Mouse (Mus musculus) heart, adult 18-20 months (tissue): ENCODE measurements around the gene Lrrc25. TPM values are rescaled to one million over a fixed set of nuclear protein-coding genes. Genes with fewer than 3 reads are reported as not detected.

ENCODE experiments used
- DNase-seq, 2 experiments: peaks; one replicate each; pipeline ENCODE4 v3.0.0; 2021 to 2022; ENCODE audit warnings: mixed read lengths in 1 of 2
- total RNA-seq, 2 experiments: library from RNA; stranded (reverse); gene quantifications; 2 replicates each; pipeline ENCODE4 v1.2.3; 2021

The Lrrc25 gene
- total RNA-seq, 2 experiments from 2014 or later: 1.6 to 2.5 TPM

- DNase-seq: no peak
Measured at GRCm38 (mm10) chr8:70599507-70600290, 16.3 kb upstream of the Lrrc25 start.

GRCm38 (mm10) chr8:70600473-70601270 lies 15.3 kb upstream of the Lrrc25 start:
- peak; percentile 54 to 59 for DNase-seq

GRCm38 (mm10) chr8:70601271-70601649 lies 14.7 kb upstream of the Lrrc25 start:
- peak; percentile 75 to 80 for DNase-seq

- no peak for DNase-seq
Measured at GRCm38 (mm10) chr8:70602139-70602811, 13.7 kb upstream of the Lrrc25 start.

GRCm38 (mm10) chr8:70604558-70604957 lies 11.4 kb upstream of the Lrrc25 start:
- no peak for DNase-seq

- peak in 1 of 2 experiments; percentile 10 for DNase-seq
Measured at GRCm38 (mm10) chr8:70605871-70606779, 9.8 kb upstream of the Lrrc25 start.

- peak in 1 of 2 experiments; percentile 17 for DNase-seq
Measured at GRCm38 (mm10) chr8:70606780-70607602, 9.0 kb upstream of the Lrrc25 start.

- DNase-seq: peak in 1 of 2 experiments; percentile 55
Measured at GRCm38 (mm10) chr8:70607603-70607897, 8.4 kb upstream of the Lrrc25 start.

GRCm38 (mm10) chr8:70607898-70608748 lies 7.8 kb upstream of the Lrrc25 start:
- peak; percentile 67 to 76 for DNase-seq

- DNase-seq: no peak
Measured at GRCm38 (mm10) chr8:70608749-70609367, 7.1 kb upstream of the Lrrc25 start, which contains the start of gene Ssbp4. Gene Ssbp4 (minus strand): TSS chr8:70608872.

- DNase-seq: peak; percentile 88 to 95
Measured at GRCm38 (mm10) chr8:70609368-70609848, 6.5 kb upstream of the Lrrc25 start.

GRCm38 (mm10) chr8:70609849-70610795 lies 5.8 kb upstream of the Lrrc25 start:
- peak; percentile 92 to 97 for DNase-seq

GRCm38 (mm10) chr8:70610796-70611771 lies 4.9 kb upstream of the Lrrc25 start:
- peak; percentile 91 to 92 for DNase-seq

GRCm38 (mm10) chr8:70611849-70612248 lies 4.1 kb upstream of the Lrrc25 start:
- peak; percentile 91 to 97 for DNase-seq

GRCm38 (mm10) chr8:70613763-70614162 lies 2.2 kb upstream of the Lrrc25 start:
- no peak for DNase-seq

- DNase-seq: peak; percentile 27 to 69
Measured at GRCm38 (mm10) chr8:70614469-70614868, 1.5 kb upstream of the Lrrc25 start.

GRCm38 (mm10) chr8:70615281-70615680 lies 674 bp upstream of the Lrrc25 start:
- no peak for DNase-seq
